Mouse (Mus musculus): ENCODE data around the gene Gm7145.
"Not testable (repeated sequence)": the region's sequence is repeated elsewhere in the genome, so short reads cannot be mapped to it uniquely, and the experiment has no call there.

Gm7145 gene

GRCm38 (mm10) chr1:117965639-117966038 lies at the start of gene Gm7145:
TSS of gene Gm7145 (plus strand) at chr1:117965939.
- no peak for DNase-seq (ENCODE audit: low read depth)

- not testable (repeated sequence) for DNase-seq (ENCODE audit: low read depth)
Observed at GRCm38 (mm10) chr1:117927715-117928114, 38.0 kb upstream of the Gm7145 start, which contains the start of gene Gm28168. TSS of gene Gm28168 (plus strand) at chr1:117928015.

- DNase-seq (ENCODE audit: low read depth), result not testable (repeated sequence)
Observed at GRCm38 (mm10) chr1:118003876-118004275, 38.1 kb downstream of the Gm7145 start.

GRCm38 (mm10) chr1:118012736-118013135 lies 47.0 kb downstream of the Gm7145 start:
- not testable (repeated sequence) for DNase-seq (ENCODE audit: low read depth)
